Mouse (Mus musculus): ENCODE results near the gene Ino80b. TPM values are rescaled to one million over a fixed set of nuclear protein-coding genes. Genes with fewer than 3 reads are reported as not detected.
A peak's percentile ranks its signal among the peaks of the same experiment; 100 is the strongest.
"Not testable (repeated sequence)": the region's sequence is repeated elsewhere in the genome, so short reads cannot be mapped to it uniquely, and the experiment has no call there.

Gene Ino80b
- polyA plus RNA-seq, 1 experiment from 2014 or later = 11.1 TPM

GRCm38 (mm10) chr6:83161921-83162641, 36.9 kb upstream of the Ino80b start:
- H3K9me3 ChIP-seq (replicated peaks; ENCODE audit: control insufficient read depth, low read length) = no peaks in the 10 kb centered on the region
- H3K36me3 ChIP-seq (ENCODE audit: control insufficient read depth, insufficient read depth, low read length) = no peaks in the 10 kb centered on the region
- peaks cover 29% of the 10 kb centered on the region for H3K27me3 ChIP-seq (ENCODE audit: control insufficient read depth, insufficient read depth, low read length)
- under 1% methylated on average over 49 of the region's 49 CpGs for WGBS (ENCODE audit: insufficient replicate concordance)
- ATAC-seq (replicated peaks; ENCODE audit: insufficient number of reproducible peaks, low FRiP score, low TSS enrichment) = no peak
- peaks cover 20% of the 10 kb centered on the region for H3K4me1 ChIP-seq (ENCODE audit: control insufficient read depth, insufficient read depth, low read length)
- H3K4me2 ChIP-seq = peak overlapping the region; percentile 76
- H3K9ac ChIP-seq (ENCODE audit: low read depth, low read length) = peak overlapping the region; percentile 58
- no peak overlapping the region for H3K27ac ChIP-seq (ENCODE audit: low read depth, low read length)
- peak overlapping the region; percentile 43 for H3K4me3 ChIP-seq (ENCODE audit: low read depth, low read length)

GRCm38 (mm10) chr6:83161442-83161841, 36.2 kb upstream of the Ino80b start:
- H3K9me3 ChIP-seq (replicated peaks; ENCODE audit: control insufficient read depth, low read length) = no peaks in the 10 kb centered on the region
- peaks cover 29% of the 10 kb centered on the region for H3K27me3 ChIP-seq (ENCODE audit: control insufficient read depth, insufficient read depth, low read length)
- no peaks in the 10 kb centered on the region for H3K36me3 ChIP-seq (ENCODE audit: control insufficient read depth, insufficient read depth, low read length)
- no peak overlapping the region for H3K27ac ChIP-seq (ENCODE audit: low read depth, low read length)
- peaks cover 15% of the 10 kb centered on the region for H3K4me1 ChIP-seq (ENCODE audit: control insufficient read depth, insufficient read depth, low read length)
- H3K9ac ChIP-seq (ENCODE audit: low read depth, low read length) = no peak overlapping the region; the same call in 1 of the 2 replicates
- peak overlapping the region; percentile 76 for H3K4me2 ChIP-seq
- WGBS (ENCODE audit: insufficient replicate concordance) = 5% methylated on average over 19 of the region's 19 CpGs
- peak overlapping the region; percentile 43 for H3K4me3 ChIP-seq (ENCODE audit: low read depth, low read length)
- no peak for ATAC-seq (replicated peaks; ENCODE audit: insufficient number of reproducible peaks, low FRiP score, low TSS enrichment)

GRCm38 (mm10) chr6:83159456-83159855, 34.2 kb upstream of the Ino80b start:
- H3K4me2 ChIP-seq; H3K9ac ChIP-seq (ENCODE audit: low read depth, low read length); H3K27ac ChIP-seq (ENCODE audit: low read depth, low read length); H3K4me3 ChIP-seq (ENCODE audit: low read depth, low read length); H3K36me3 ChIP-seq (ENCODE audit: control insufficient read depth, insufficient read depth, low read length); H3K9me3 ChIP-seq (replicated peaks; ENCODE audit: control insufficient read depth, low read length); ATAC-seq (replicated peaks; ENCODE audit: insufficient number of reproducible peaks, low FRiP score, low TSS enrichment): not testable (repeated sequence)
- H3K27me3 ChIP-seq (ENCODE audit: control insufficient read depth, insufficient read depth, low read length) = peaks cover 33% of the 10 kb centered on the region
- H3K4me1 ChIP-seq (ENCODE audit: control insufficient read depth, insufficient read depth, low read length) = peaks cover 14% of the 10 kb centered on the region
- 37% methylated on average over 3 of the region's 3 CpGs for WGBS (ENCODE audit: insufficient replicate concordance)

- no peaks in the 10 kb centered on the region for H3K9me3 ChIP-seq (replicated peaks; ENCODE audit: control insufficient read depth, low read length)
- 2% methylated on average over 32 of the region's 32 CpGs for WGBS (ENCODE audit: insufficient replicate concordance)
- peak within 1 kb of the TSS; percentile 59 for H3K9ac ChIP-seq (ENCODE audit: low read depth, low read length)
- peaks cover 5% of the 10 kb centered on the region for H3K4me1 ChIP-seq (ENCODE audit: control insufficient read depth, insufficient read depth, low read length)
- H3K27me3 ChIP-seq (ENCODE audit: control insufficient read depth, insufficient read depth, low read length) = peaks cover 17% of the 10 kb centered on the region
- H3K4me2 ChIP-seq = peak within 1 kb of the TSS; percentile 87
- peak; percentile 73 for ATAC-seq (replicated peaks; ENCODE audit: insufficient number of reproducible peaks, low FRiP score, low TSS enrichment)
- peaks cover 6% of the 10 kb centered on the region; the same call in 1 of the 2 replicates for H3K36me3 ChIP-seq (ENCODE audit: control insufficient read depth, insufficient read depth, low read length)
- peak within 1 kb of the TSS; percentile 58 for H3K4me3 ChIP-seq (ENCODE audit: low read depth, low read length)
- H3K27ac ChIP-seq (ENCODE audit: low read depth, low read length) = no peak within 1 kb of the TSS
These were observed 31.0 kb upstream of the Ino80b start, which contains the start of the genes Wdr54 and 1700003E16Rik for GRCm38 (mm10) chr6:83156259-83156684. TSS of gene Wdr54 (minus strand) at chr6:83156397. TSS of gene 1700003E16Rik (plus strand) at chr6:83156404.

- Histone ChIP-seq H3K9ac (ENCODE audit: low read depth, low read length) (peak overlapping the region; percentile 59), H3K36me3 (ENCODE audit: control insufficient read depth, insufficient read depth, low read length) (peaks cover 6% of the 10 kb centered on the region; the same call in 1 of the 2 replicates), H3K4me2 (peak overlapping the region; percentile 87), H3K27ac (ENCODE audit: low read depth, low read length) (no peak overlapping the region), H3K4me3 (ENCODE audit: low read depth, low read length) (peak overlapping the region; percentile 58), H3K4me1 (ENCODE audit: control insufficient read depth, insufficient read depth, low read length) (peaks cover 10% of the 10 kb centered on the region), H3K27me3 (ENCODE audit: control insufficient read depth, insufficient read depth, low read length) (peaks cover 12% of the 10 kb centered on the region), H3K9me3 (replicated peaks; ENCODE audit: control insufficient read depth, low read length) (no peaks in the 10 kb centered on the region)
- no peak for ATAC-seq (replicated peaks; ENCODE audit: insufficient number of reproducible peaks, low FRiP score, low TSS enrichment)
- WGBS (ENCODE audit: insufficient replicate concordance) = 8% methylated on average over 23 of the region's 23 CpGs
These were observed 30.5 kb upstream of the Ino80b start for GRCm38 (mm10) chr6:83155552-83156238.

- H3K4me1 ChIP-seq (ENCODE audit: control insufficient read depth, insufficient read depth, low read length) = peaks cover 12% of the 10 kb centered on the region
These were observed 28.3 kb upstream of the Ino80b start for GRCm38 (mm10) chr6:83153485-83153884.

GRCm38 (mm10) chr6:83153038-83153437, 27.8 kb upstream of the Ino80b start:
- Histone ChIP-seq H3K4me2 (no peak overlapping the region), H3K36me3 (ENCODE audit: control insufficient read depth, insufficient read depth, low read length) (peaks cover 6% of the 10 kb centered on the region; the same call in 1 of the 2 replicates), H3K9ac (ENCODE audit: low read depth, low read length) (no peak overlapping the region), H3K9me3 (replicated peaks; ENCODE audit: control insufficient read depth, low read length) (no peaks in the 10 kb centered on the region), H3K27ac (ENCODE audit: low read depth, low read length) (no peak overlapping the region), H3K27me3 (ENCODE audit: control insufficient read depth, insufficient read depth, low read length) (peaks cover 3% of the 10 kb centered on the region; the same call in 1 of the 2 replicates), H3K4me3 (ENCODE audit: low read depth, low read length) (no peak overlapping the region), H3K4me1 (ENCODE audit: control insufficient read depth, insufficient read depth, low read length) (peaks cover 12% of the 10 kb centered on the region)
- 85% methylated on average over 12 of the region's 12 CpGs for WGBS (ENCODE audit: insufficient replicate concordance)
- no peak for ATAC-seq (replicated peaks; ENCODE audit: insufficient number of reproducible peaks, low FRiP score, low TSS enrichment)

More at GRCm38 (mm10) chr6:83153485-83153884, 28.3 kb upstream of the Ino80b start:
- Histone ChIP-seq H3K4me2 (no peak overlapping the region), H3K9ac (ENCODE audit: low read depth, low read length) (no peak overlapping the region), H3K9me3 (replicated peaks; ENCODE audit: control insufficient read depth, low read length) (no peaks in the 10 kb centered on the region), H3K27me3 (ENCODE audit: control insufficient read depth, insufficient read depth, low read length) (peaks cover 3% of the 10 kb centered on the region; the same call in 1 of the 2 replicates), H3K4me3 (ENCODE audit: low read depth, low read length) (no peak overlapping the region), H3K36me3 (ENCODE audit: control insufficient read depth, insufficient read depth, low read length) (peaks cover 6% of the 10 kb centered on the region; the same call in 1 of the 2 replicates), H3K27ac (ENCODE audit: low read depth, low read length) (no peak overlapping the region)
- whole genome bisulfite sequencing (ENCODE audit: insufficient replicate concordance) = 66% methylated on average over 5 of the region's 5 CpGs
- no peak for ATAC-seq (replicated peaks; ENCODE audit: insufficient number of reproducible peaks, low FRiP score, low TSS enrichment)

GRCm38 (mm10) chr6:83151721-83152120, 26.5 kb upstream of the Ino80b start:
- WGBS (ENCODE audit: insufficient replicate concordance) = 14% methylated on average over 8 of the region's 8 CpGs
- H3K36me3 ChIP-seq (ENCODE audit: control insufficient read depth, insufficient read depth, low read length) = peaks cover 8% of the 10 kb centered on the region; the same call in 1 of the 2 replicates
- H3K27ac ChIP-seq (ENCODE audit: low read depth, low read length) = no peak overlapping the region
- peaks cover 3% of the 10 kb centered on the region; the same call in 1 of the 2 replicates for H3K27me3 ChIP-seq (ENCODE audit: control insufficient read depth, insufficient read depth, low read length)
- H3K9ac ChIP-seq (ENCODE audit: low read depth, low read length) = peak overlapping the region; percentile 23
- no peaks in the 10 kb centered on the region for H3K9me3 ChIP-seq (replicated peaks; ENCODE audit: control insufficient read depth, low read length)
- H3K4me2 ChIP-seq = no peak overlapping the region
- no peak overlapping the region for H3K4me3 ChIP-seq (ENCODE audit: low read depth, low read length)
- H3K4me1 ChIP-seq (ENCODE audit: control insufficient read depth, insufficient read depth, low read length) = peaks cover 12% of the 10 kb centered on the region
- ATAC-seq (replicated peaks; ENCODE audit: insufficient number of reproducible peaks, low FRiP score, low TSS enrichment) = no peak
